Mouse (Mus musculus) gastrocnemius, postnatal 14 days (tissue): Measurements from ENCODE around the gene Syf2. TPM values are rescaled to one million over a fixed set of nuclear protein-coding genes. Genes with fewer than 3 reads are reported as not detected.

Experiments
- DNase-seq: peaks from one replicate; pipeline ENCODE4 v3.0.0; 2021; ENCODE audit warnings: mixed read lengths
- intact Hi-C: fragments of 180-260 bp; cut with DNase I; formaldehyde crosslinking; loops from one replicate; pipeline ENCODE4 v1.15.1; 2025; ENCODE audit warnings: low total_unique reads
- total RNA-seq, 2 experiments: library from RNA; stranded (reverse); gene quantifications; 2 replicates each; pipeline ENCODE4 v1.2.3; 2021

Syf2 gene
- total RNA-seq, 2 experiments from 2014 or later: 34.1 to 39.6 TPM

DNA sequence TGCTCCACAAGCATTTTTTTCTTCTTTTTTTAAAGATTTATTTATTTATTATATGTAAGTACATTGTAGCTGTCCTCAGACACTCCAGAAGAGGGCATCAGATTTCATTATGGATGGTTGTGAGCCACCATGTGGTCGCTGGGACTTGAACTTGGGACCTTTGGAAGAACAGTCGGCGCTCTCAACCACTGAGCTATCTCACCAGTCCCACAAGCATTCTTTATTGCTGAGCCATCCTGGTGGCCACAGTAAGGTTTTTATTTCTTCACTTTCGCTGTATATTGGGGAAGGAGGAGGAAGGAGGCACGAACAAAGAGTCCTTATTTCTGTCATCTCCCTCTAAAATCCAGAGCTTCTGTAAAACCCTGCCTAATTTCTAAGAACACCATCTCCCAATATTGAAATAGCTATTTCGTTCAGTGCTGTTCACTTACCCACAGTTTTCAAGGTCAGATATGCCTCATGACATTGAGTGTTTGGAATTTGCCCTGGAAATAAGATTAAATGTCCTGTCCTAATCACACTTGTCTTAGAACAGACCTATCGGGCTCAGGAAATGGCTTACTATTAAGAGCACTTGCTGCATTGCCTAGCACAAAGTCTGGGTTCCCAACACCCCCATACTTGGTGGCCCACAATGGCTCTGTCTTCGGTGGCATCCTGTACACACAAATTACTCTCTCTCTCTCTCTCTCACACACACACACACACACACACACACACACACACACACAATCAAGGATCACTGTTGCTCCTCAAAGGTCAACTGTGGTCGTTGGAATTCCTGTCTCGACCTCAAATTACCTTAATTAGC is 8.4 kb upstream of the Syf2 start:
- intact Hi-C loops: no loop called here
- no peak for DNase-seq

DNA sequence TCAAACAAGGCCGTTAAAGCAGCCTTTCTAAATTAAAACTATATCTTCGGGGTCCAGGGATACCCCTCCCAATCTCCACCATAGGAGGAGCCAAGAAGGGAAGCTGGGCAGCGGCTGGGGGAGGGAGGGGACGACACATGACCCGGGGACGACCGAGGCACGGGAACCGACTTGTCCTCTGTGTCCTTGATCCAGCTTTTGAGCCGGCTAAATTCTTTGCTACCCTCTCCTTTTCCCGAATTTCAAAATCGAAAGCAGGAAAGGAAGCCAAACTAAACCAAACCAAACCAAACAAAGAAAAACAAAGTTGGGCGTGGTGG is 7.8 kb upstream of the Syf2 start:
- intact Hi-C loops: no loop called here
- DNase-seq: peak; percentile 75

GRCm38 (mm10) chr4:134923258-134924018 is 7.3 kb upstream of the Syf2 start, which contains the start of gene Rsrp1:
TSS of gene Rsrp1 (plus strand) at chr4:134923592.
- peak; percentile 99 for DNase-seq
- intact Hi-C loops: no loop called here

GRCm38 (mm10) chr4:134924019-134924741 is 6.5 kb upstream of the Syf2 start:
- DNase-seq: peak; percentile 73
- intact Hi-C loops: no loop called here

DNA sequence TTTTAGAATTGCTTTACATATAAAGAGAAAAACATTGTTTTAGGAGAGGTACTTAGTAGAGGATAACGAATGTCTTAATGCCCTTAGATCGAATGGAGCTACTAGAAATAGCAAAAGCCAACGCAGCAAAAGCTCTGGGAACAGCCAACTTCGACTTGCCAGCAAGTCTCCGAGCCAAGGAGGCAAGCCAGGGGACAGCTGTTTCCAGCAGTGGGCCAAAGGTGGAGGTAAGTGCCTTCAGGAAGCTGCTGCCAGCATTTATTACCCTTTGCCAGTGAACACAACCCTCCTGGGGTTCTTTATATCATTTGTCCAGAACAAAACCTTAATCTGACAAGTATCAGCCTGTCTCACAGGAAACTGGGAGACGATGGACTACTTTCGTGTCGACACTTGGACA is 5.5 kb upstream of the Syf2 start:
- intact Hi-C loops: no loop called here
- DNase-seq: peak; percentile 68

- intact Hi-C loops: no loop called here
- no peak for DNase-seq
Measured at GRCm38 (mm10) chr4:134927815-134928463, 2.8 kb upstream of the Syf2 start.

- DNase-seq: no peak
- intact Hi-C loops: no loop called here
Measured at GRCm38 (mm10) chr4:134928464-134928836, 2.2 kb upstream of the Syf2 start.

- intact Hi-C loops: no loop called here
Measured at GRCm38 (mm10) chr4:134929536-134929935, 1.2 kb upstream of the Syf2 start.

GRCm38 (mm10) chr4:134930190-134930589 is 508 bp upstream of the Syf2 start:
- intact Hi-C loops: no loop called here
- no peak for DNase-seq

More at GRCm38 (mm10) chr4:134929536-134929935, 1.2 kb upstream of the Syf2 start:
- DNase-seq: no peak

DNA sequence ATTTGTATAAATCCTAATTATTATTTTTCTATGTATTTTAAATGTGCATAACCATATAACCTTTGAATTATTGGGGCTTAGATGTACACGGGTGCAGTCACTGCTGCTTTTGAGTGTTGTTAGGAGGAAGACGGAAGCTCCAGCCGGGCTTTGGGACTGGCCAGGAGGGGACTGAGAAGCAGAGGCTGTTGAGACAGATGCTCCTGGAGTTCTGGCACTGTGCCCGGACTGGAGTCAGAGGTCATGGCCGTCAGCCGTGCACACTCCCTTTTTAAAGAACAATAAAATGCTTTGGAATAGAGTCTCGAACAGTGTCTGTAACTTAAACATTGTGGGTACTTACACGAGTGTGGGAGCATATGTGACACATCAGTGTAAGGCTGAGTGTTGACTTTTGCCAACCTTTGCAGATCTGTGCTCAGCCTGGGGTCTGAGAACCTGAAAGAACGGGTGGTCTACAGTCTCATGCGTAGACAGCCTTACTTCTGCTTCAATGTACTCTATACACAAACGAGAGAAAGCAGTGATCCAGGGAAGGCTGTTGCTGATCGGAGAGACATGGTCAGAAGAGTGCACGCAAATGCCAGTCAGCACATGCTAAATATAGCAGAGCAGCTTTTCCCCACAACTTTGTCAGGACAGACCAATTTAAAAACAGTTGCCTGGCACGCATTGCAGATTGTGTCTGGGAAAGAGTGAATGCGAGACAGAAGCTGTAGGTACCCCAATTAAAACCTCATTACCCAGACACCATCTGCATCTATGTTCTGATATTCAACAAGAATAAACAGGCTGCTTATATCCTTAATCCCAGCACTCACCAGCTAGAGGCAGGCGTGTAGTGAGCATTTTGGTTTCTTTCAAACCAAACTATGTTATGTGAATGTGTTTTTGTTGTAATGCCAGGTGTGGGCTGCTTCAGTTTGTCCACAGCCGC is 6.8 kb downstream of the Syf2 start:
- DNase-seq: peak; percentile 49
- intact Hi-C loops: no loop called here

- intact Hi-C loops: loop anchor here (5.0 to 10.0 kb wide), 2 partner anchors 125 to 267 kb away; no protein-coding TSS in a partner anchor
- DNase-seq: no peak
Measured at GRCm38 (mm10) chr4:134939900-134940299, 9.2 kb downstream of the Syf2 start.

GRCm38 (mm10) chr4:134943758-134944538 is 13.2 kb downstream of the Syf2 start:
- intact Hi-C loops: loop anchor here (5.0 to 10.0 kb wide), 2 partner anchors 121 to 263 kb away; no protein-coding TSS in a partner anchor
- no peak for DNase-seq

DNA sequence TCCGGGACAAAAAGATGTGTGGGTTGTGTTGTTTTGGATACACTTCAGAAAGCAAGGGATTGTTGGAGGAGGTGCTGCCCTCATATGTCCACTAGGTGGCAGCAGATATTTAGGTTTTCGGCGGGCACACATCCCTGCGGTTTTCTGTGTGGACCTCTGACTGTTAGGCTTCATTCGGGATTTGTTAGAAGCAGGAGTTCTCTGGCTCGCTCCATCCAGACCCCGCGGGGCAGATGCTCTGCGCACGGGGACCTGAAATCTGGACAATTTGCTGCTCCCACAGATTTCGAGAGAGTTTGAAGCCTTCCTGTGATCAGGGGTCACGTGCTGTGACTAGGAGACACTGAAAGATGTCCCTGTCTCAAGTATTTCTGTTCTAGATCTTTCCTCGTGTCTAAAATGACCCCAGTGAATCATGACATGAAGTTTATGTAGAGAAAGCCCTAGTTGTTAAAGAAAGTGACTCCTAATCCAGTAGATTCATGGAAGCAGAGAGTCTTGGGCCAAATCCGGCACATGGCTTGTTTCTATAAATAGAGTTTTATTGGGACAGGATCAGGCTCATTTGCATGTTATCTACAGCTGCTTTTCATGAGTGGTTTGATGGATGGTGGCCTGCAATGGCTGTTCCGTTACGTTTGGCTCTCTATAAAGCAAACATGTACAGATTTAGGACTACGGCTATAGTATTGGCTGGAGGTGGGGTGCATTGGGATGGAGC is 15.5 kb downstream of the Syf2 start:
- peak; percentile 66 for DNase-seq
- intact Hi-C loops: loop anchor here (10.0 kb wide), 1 partner anchor 119 kb away; no protein-coding TSS in a partner anchor

DNA sequence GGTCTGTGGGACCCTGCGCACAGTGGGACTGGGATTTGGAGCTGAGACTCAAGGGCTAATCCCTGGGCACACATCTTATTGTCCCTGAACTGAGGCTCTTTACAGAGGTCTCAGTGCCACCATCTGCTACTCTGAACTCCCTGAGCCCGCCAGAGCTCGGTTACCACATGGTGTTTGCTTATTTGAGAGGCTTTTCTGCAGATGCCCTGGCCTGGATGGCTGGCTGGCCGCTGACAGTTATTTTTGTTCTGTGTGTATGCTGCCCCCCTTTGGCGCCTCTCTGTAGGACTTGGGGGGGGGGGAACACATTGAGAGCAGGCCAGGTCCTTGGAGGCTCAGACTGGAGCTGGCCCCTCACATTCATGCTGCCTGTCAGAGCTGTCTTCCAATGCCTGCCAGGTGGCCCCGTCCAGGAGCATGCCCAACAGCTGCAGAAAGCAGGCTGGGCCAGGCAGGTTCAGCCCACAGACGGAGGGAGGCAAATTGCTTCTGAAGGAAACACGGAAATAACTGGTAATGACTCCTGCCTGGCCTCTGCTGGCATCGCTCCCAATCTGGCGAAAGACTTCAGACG is 19.9 kb downstream of the Syf2 start:
- intact Hi-C loops: no loop called here

GRCm38 (mm10) chr4:134954461-134954860 is 23.8 kb downstream of the Syf2 start:
- DNase-seq: peak; percentile 51
- intact Hi-C loops: no loop called here

More for the DNA sequence above, 19.9 kb downstream of the Syf2 start:
- DNase-seq: peak; percentile 45

DNA sequence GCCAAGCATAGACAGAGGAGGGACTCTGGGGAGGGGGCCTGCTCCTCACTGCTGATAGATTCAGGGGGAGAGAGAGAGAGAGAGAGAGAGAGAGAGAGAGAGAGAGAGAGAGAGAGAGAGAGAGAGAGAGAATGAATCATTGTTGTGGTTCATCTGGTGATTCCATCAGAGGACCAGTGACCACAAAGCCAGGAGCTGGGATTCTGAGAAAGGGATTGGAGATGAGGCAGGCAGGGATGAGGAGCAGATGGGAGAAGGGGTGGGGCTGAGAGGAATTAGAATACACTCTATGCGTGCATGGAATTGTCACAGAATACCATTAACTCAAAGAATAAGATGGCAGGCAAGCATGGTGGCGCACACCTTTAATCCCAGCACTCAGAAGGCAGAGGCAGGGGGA is 24.5 kb downstream of the Syf2 start:
- no peak for DNase-seq
- intact Hi-C loops: no loop called here

- intact Hi-C loops: no loop called here
- DNase-seq: no peak
Measured at GRCm38 (mm10) chr4:134955845-134956244, 25.1 kb downstream of the Syf2 start.
